Mouse (Mus musculus): ENCODE data around the gene Mdm2.

DNA sequence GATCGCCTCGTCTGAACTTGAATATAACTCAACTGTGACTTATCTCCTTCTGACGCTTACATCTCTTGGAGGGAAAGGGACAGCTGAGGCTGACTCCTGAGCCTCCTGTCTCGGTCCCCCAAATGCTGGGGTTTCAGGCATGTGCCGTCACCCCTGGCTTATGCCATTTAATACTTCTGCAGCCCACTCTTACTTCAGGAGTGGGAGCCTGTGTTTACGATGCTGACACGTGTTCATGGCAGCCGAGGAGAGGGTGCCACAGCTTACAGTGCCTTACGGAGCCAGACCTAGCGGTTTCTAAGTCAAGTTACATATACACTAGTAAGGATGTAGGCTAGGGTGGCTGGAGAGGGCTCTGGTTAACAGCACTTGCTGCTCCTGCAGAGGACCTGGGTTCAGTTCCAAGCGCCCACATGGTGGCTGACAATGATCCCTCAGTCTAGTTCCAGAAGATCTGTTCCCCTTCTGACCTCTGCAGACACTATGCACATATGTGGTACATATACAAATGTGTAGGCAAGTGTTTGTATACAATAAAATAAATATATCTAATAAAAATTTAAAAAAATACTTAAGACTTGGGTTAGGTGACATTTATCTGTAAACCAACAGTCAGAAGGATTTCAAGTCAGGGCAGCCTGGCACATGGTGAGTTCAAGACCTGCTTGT, 45.4 kb upstream of the Mdm2 start:
- TF ChIP-seq CTCF (IDR thresholded peaks at IDR 0.05; ENCODE audit: extremely low read depth, insufficient read depth, insufficient read length, insufficient replicate concordance): no peak
- no peak for TF ChIP-seq POLR2A (IDR thresholded peaks at IDR 0.05; ENCODE audit: low read depth, low read length)
